Mouse (Mus musculus): Measurements from ENCODE around the gene Best2. TPM values are rescaled to one million over a fixed set of nuclear protein-coding genes. Genes with fewer than 3 reads are reported as not detected.

Gene Best2
- not detected in 2 replicates for polyA plus RNA-seq (2014; fragmentation: Nextera tagmentation; extraction: Ambion mirVana)

GRCm38 (mm10) chr8:85014431-85014830 is at the start of gene Best2:
Gene Best2, minus strand, starts transcription at chr8:85014531.
- H3K4me2 ChIP-seq (ENCODE audit: low read length) = peak within 1 kb of the TSS; percentile 46
- 53% methylated on average over 2 of the region's 2 CpGs for WGBS
- no peaks in the 10 kb centered on the region for H3K9me3 ChIP-seq (ENCODE audit: control insufficient read depth, low read length)
- H3K4me3 ChIP-seq (ENCODE audit: low read depth, low read length) = peak within 1 kb of the TSS; percentile 17
- H3K9ac ChIP-seq (ENCODE audit: low read length) = no peak within 1 kb of the TSS
- H3K36me3 ChIP-seq (ENCODE audit: control insufficient read depth, insufficient read depth, low read length) = peaks cover 20% of the 10 kb centered on the region
- no peak within 1 kb of the TSS for H3K27ac ChIP-seq (ENCODE audit: low read depth)
- H3K4me1 ChIP-seq (replicated peaks; ENCODE audit: control insufficient read depth, insufficient read depth, low read length) = no peaks in the 10 kb centered on the region
- peaks cover 37% of the 10 kb centered on the region for H3K27me3 ChIP-seq (replicated peaks; ENCODE audit: control insufficient read depth, insufficient read depth, low read length)
- ATAC-seq (replicated peaks; ENCODE audit: low FRiP score, low TSS enrichment, low read depth) (no peak), DNase-seq (ENCODE audit: low spot score) (no peak)

GRCm38 (mm10) chr8:85062603-85063002 is 48.3 kb upstream of the Best2 start:
- ATAC-seq (replicated peaks; ENCODE audit: low FRiP score, low TSS enrichment, low read depth) (no peak), DNase-seq (ENCODE audit: low spot score) (no peak)
- Histone ChIP-seq H3K4me1 (replicated peaks; ENCODE audit: control insufficient read depth, insufficient read depth, low read length) (peaks cover 14% of the 10 kb centered on the region; the same call in 1 of the 2 replicates), H3K9me3 (ENCODE audit: control insufficient read depth, low read length) (no peaks in the 10 kb centered on the region), H3K27me3 (replicated peaks; ENCODE audit: control insufficient read depth, insufficient read depth, low read length) (no peaks in the 10 kb centered on the region), H3K9ac (ENCODE audit: low read length) (no peak overlapping the region), H3K4me3 (ENCODE audit: low read depth, low read length) (no peak overlapping the region), H3K36me3 (ENCODE audit: control insufficient read depth, insufficient read depth, low read length) (peaks cover 22% of the 10 kb centered on the region; the same call in 1 of the 2 replicates), H3K27ac (ENCODE audit: low read depth) (no peak overlapping the region), H3K4me2 (ENCODE audit: low read length) (no peak overlapping the region)
- WGBS = 96% methylated on average over 4 of the region's 4 CpGs

GRCm38 (mm10) chr8:85059879-85060616 is 45.7 kb upstream of the Best2 start, which contains the start of gene Fbxw9:
Gene Fbxw9, plus strand, starts transcription at chr8:85060055.
- Histone ChIP-seq H3K4me3 (ENCODE audit: low read depth, low read length) (peak within 1 kb of the TSS; percentile 85), H3K27me3 (replicated peaks; ENCODE audit: control insufficient read depth, insufficient read depth, low read length) (no peaks in the 10 kb centered on the region), H3K27ac (ENCODE audit: low read depth) (no peak within 1 kb of the TSS), H3K9me3 (ENCODE audit: control insufficient read depth, low read length) (no peaks in the 10 kb centered on the region), H3K36me3 (ENCODE audit: control insufficient read depth, insufficient read depth, low read length) (peaks cover 27% of the 10 kb centered on the region), H3K4me2 (ENCODE audit: low read length) (peak within 1 kb of the TSS; percentile 94), H3K9ac (ENCODE audit: low read length) (peak within 1 kb of the TSS; percentile 69), H3K4me1 (replicated peaks; ENCODE audit: control insufficient read depth, insufficient read depth, low read length) (peaks cover 14% of the 10 kb centered on the region; the same call in 1 of the 2 replicates)
- WGBS = under 1% methylated on average over 52 of the region's 53 CpGs
- peak; percentile 97 for DNase-seq (ENCODE audit: low spot score)
- ATAC-seq (replicated peaks; ENCODE audit: low FRiP score, low TSS enrichment, low read depth) = peak; percentile 89

- no peak overlapping the region for H3K4me2 ChIP-seq (ENCODE audit: low read length)
- H3K4me3 ChIP-seq (ENCODE audit: low read depth, low read length) = no peak overlapping the region
- H3K4me1 ChIP-seq (replicated peaks; ENCODE audit: control insufficient read depth, insufficient read depth, low read length) = peaks cover 14% of the 10 kb centered on the region; the same call in 1 of the 2 replicates
- no peak for ATAC-seq (replicated peaks; ENCODE audit: low FRiP score, low TSS enrichment, low read depth)
- no peaks in the 10 kb centered on the region for H3K9me3 ChIP-seq (ENCODE audit: control insufficient read depth, low read length)
- H3K27ac ChIP-seq (ENCODE audit: low read depth) = no peak overlapping the region
- H3K27me3 ChIP-seq (replicated peaks; ENCODE audit: control insufficient read depth, insufficient read depth, low read length) = no peaks in the 10 kb centered on the region
- no peak overlapping the region for H3K9ac ChIP-seq (ENCODE audit: low read length)
- DNase-seq (ENCODE audit: low spot score) = no peak
- H3K36me3 ChIP-seq (ENCODE audit: control insufficient read depth, insufficient read depth, low read length) = peaks cover 47% of the 10 kb centered on the region
- 81% methylated on average over 7 of the region's 7 CpGs for WGBS
These were observed 43.0 kb upstream of the Best2 start for GRCm38 (mm10) chr8:85057367-85057766.

GRCm38 (mm10) chr8:85043619-85044018 is 29.3 kb upstream of the Best2 start:
- Histone ChIP-seq H3K27ac (ENCODE audit: low read depth) (no peak overlapping the region), H3K4me1 (replicated peaks; ENCODE audit: control insufficient read depth, insufficient read depth, low read length) (peaks cover 6% of the 10 kb centered on the region), H3K9me3 (ENCODE audit: control insufficient read depth, low read length) (no peaks in the 10 kb centered on the region), H3K27me3 (replicated peaks; ENCODE audit: control insufficient read depth, insufficient read depth, low read length) (no peaks in the 10 kb centered on the region), H3K4me2 (ENCODE audit: low read length) (no peak overlapping the region), H3K4me3 (ENCODE audit: low read depth, low read length) (no peak overlapping the region), H3K9ac (ENCODE audit: low read length) (no peak overlapping the region), H3K36me3 (ENCODE audit: control insufficient read depth, insufficient read depth, low read length) (peaks cover 87% of the 10 kb centered on the region)
- WGBS = 94% methylated on average over 6 of the region's 6 CpGs
- no peak for ATAC-seq (replicated peaks; ENCODE audit: low FRiP score, low TSS enrichment, low read depth)
- no peak for DNase-seq (ENCODE audit: low spot score)

- H3K9ac ChIP-seq (ENCODE audit: low read length) = peak overlapping the region; percentile 69
- DNase-seq (ENCODE audit: low spot score) (peak; percentile 83), ATAC-seq (replicated peaks; ENCODE audit: low FRiP score, low TSS enrichment, low read depth) (peak; percentile 4; the same call in 1 of the 2 replicates)
- no peaks in the 10 kb centered on the region for H3K9me3 ChIP-seq (ENCODE audit: control insufficient read depth, low read length)
- H3K27ac ChIP-seq (ENCODE audit: low read depth) = peak overlapping the region; percentile 99
- under 1% methylated on average over 57 of the region's 57 CpGs for WGBS
- H3K4me2 ChIP-seq (ENCODE audit: low read length) = peak overlapping the region; percentile 60
- peaks cover 40% of the 10 kb centered on the region for H3K36me3 ChIP-seq (ENCODE audit: control insufficient read depth, insufficient read depth, low read length)
- H3K4me1 ChIP-seq (replicated peaks; ENCODE audit: control insufficient read depth, insufficient read depth, low read length) = peaks cover 14% of the 10 kb centered on the region
- no peaks in the 10 kb centered on the region for H3K27me3 ChIP-seq (replicated peaks; ENCODE audit: control insufficient read depth, insufficient read depth, low read length)
- H3K4me3 ChIP-seq (ENCODE audit: low read depth, low read length) = peak overlapping the region; percentile 64
These were observed 23.6 kb upstream of the Best2 start for GRCm38 (mm10) chr8:85037681-85038531.

GRCm38 (mm10) chr8:85037366-85037680 is 23.0 kb upstream of the Best2 start:
- WGBS = 0% methylated on average over 14 of the region's 14 CpGs
- Histone ChIP-seq H3K27me3 (replicated peaks; ENCODE audit: control insufficient read depth, insufficient read depth, low read length) (no peaks in the 10 kb centered on the region), H3K36me3 (ENCODE audit: control insufficient read depth, insufficient read depth, low read length) (peaks cover 41% of the 10 kb centered on the region), H3K9me3 (ENCODE audit: control insufficient read depth, low read length) (no peaks in the 10 kb centered on the region), H3K9ac (ENCODE audit: low read length) (peak overlapping the region; percentile 69), H3K27ac (ENCODE audit: low read depth) (peak overlapping the region; percentile 99), H3K4me1 (replicated peaks; ENCODE audit: control insufficient read depth, insufficient read depth, low read length) (peaks cover 14% of the 10 kb centered on the region), H3K4me2 (ENCODE audit: low read length) (peak overlapping the region; percentile 60), H3K4me3 (ENCODE audit: low read depth, low read length) (peak overlapping the region; percentile 64)
- ATAC-seq (replicated peaks; ENCODE audit: low FRiP score, low TSS enrichment, low read depth) (peak; percentile 56), DNase-seq (ENCODE audit: low spot score) (no peak)

- H3K4me1 ChIP-seq (replicated peaks; ENCODE audit: control insufficient read depth, insufficient read depth, low read length) = peaks cover 14% of the 10 kb centered on the region
- H3K4me3 ChIP-seq (ENCODE audit: low read depth, low read length) = peak within 1 kb of the TSS; percentile 64
- H3K36me3 ChIP-seq (ENCODE audit: control insufficient read depth, insufficient read depth, low read length) = peaks cover 41% of the 10 kb centered on the region
- peak within 1 kb of the TSS; percentile 69 for H3K9ac ChIP-seq (ENCODE audit: low read length)
- no peaks in the 10 kb centered on the region for H3K27me3 ChIP-seq (replicated peaks; ENCODE audit: control insufficient read depth, insufficient read depth, low read length)
- peak; percentile 92 for ATAC-seq (replicated peaks; ENCODE audit: low FRiP score, low TSS enrichment, low read depth)
- WGBS = 1% methylated on average over 58 of the region's 59 CpGs
- H3K4me2 ChIP-seq (ENCODE audit: low read length) = peak within 1 kb of the TSS; percentile 84
- H3K27ac ChIP-seq (ENCODE audit: low read depth) = peak within 1 kb of the TSS; percentile 99
- peak; percentile 94 for DNase-seq (ENCODE audit: low spot score)
- no peaks in the 10 kb centered on the region for H3K9me3 ChIP-seq (ENCODE audit: control insufficient read depth, low read length)
These were observed 22.5 kb upstream of the Best2 start, which contains the start of gene Tnpo2 for GRCm38 (mm10) chr8:85036718-85037365. Gene Tnpo2, plus strand, starts transcription at chr8:85036915.

All from intestine, embryonic 14.5 days (tissue).